In the genomic region with DNA sequence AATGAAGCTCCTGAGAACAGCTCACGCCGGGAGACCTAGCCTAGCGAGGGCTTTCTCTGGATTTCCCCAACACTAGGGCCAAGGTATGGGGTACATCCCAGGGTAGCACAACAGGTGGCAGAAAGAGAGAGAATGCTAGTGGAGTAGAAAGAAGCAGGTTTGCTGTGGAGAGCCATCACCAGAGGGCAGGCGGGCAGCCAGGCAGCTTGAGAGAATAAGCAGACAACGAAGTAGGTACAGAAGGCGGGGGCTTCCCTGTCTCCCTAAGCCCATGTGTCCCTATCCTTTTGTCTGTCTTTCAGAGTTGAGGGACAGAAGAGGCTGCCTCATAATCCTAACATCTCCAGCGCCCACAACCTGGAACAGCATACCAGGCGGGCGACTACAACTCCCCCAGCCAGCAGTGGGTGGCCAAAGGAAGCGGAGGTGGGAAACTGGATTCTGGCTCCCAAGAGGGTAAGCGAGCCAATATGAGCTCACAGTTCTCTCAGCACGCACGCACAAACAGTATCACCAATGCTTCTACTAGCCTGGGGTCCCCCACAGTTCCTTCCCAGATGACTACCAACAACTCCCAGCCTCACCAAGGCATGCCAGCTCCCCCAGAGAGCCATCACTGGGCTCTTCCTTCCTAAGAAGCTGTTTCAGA, we compare ENCODE assay signal across 8 mouse cellular contexts. TPM values are rescaled to one million over a fixed set of nuclear protein-coding genes. Genes with fewer than 3 reads are reported as not detected.
DNase-seq lines count a peak whose midpoint lies in the region; ATAC-seq and TF ChIP-seq lines count a peak whose summit lies in the region.

No protein-coding gene starts in this region.

- peaks cover 14% of the 10 kb centered on the region for H3K36me3 ChIP-seq in intestine, postnatal 0 days (ENCODE audit: control insufficient read depth, insufficient read depth)
- H3K36me3 ChIP-seq in neural tube, embryonic 15.5 days: no peaks in the 10 kb centered on the region

- H3K9me3 ChIP-seq in intestine, postnatal 0 days (ENCODE audit: control insufficient read depth): no peaks in the 10 kb centered on the region
- H3K9me3 ChIP-seq in neural tube, embryonic 15.5 days (replicated peaks): no peaks in the 10 kb centered on the region

- H3K4me1 ChIP-seq in embryonic fibroblast, embryonic 13.5 days (ENCODE audit: control insufficient read depth, insufficient read depth, low read length): peaks cover 20% of the 10 kb centered on the region
- peaks cover 25% of the 10 kb centered on the region for H3K4me1 ChIP-seq in intestine, postnatal 0 days (replicated peaks; ENCODE audit: control insufficient read depth, insufficient read depth, low read length)
- peaks cover 83% of the 10 kb centered on the region for H3K4me1 ChIP-seq in neural tube, embryonic 15.5 days

- ATAC-seq in intestine, postnatal 0 days: no peak
- ATAC-seq in neural tube, embryonic 15.5 days (ENCODE audit: low FRiP score): no peak

- H3K4me3 ChIP-seq in embryonic fibroblast, embryonic 13.5 days (ENCODE audit: insufficient read depth, low read length): peak overlapping the region; percentile 84; the same call in 1 of the 2 replicates
- peak overlapping the region; percentile 84 for H3K4me3 ChIP-seq in intestine, postnatal 0 days (ENCODE audit: low read depth, low read length)
- peak overlapping the region; percentile 77 for H3K4me3 ChIP-seq in neural tube, embryonic 15.5 days (replicated peaks)

- peak overlapping the region; percentile 75 for H3K4me2 ChIP-seq in intestine, postnatal 0 days (replicated peaks; ENCODE audit: low read depth)
- peak overlapping the region; percentile 70 for H3K4me2 ChIP-seq in neural tube, embryonic 15.5 days

- 87% methylated on average over 13 of the region's 13 CpGs for WGBS in intestine, postnatal 0 days
- 67% methylated on average over 13 of the region's 13 CpGs for WGBS in neural tube, embryonic 15.5 days

- 0 out of 2 replicates have a peak overlapping the region, but pooled peaks have one; percentile 68 for H3K9ac ChIP-seq in intestine, postnatal 0 days (ENCODE audit: low read depth, low read length)
- H3K9ac ChIP-seq in neural tube, embryonic 15.5 days (replicated peaks): peak overlapping the region; percentile 73; the same call in 1 of the 2 replicates

- intact Hi-C loops in left cerebral cortex, postnatal 14 days (cut with DNase I): no loop called here
- intact Hi-C loops in left cerebral cortex, postnatal 4 days (cut with DNase I): no loop called here

- peak overlapping the region; percentile 82; the same call in 1 of the 2 replicates for H3K27ac ChIP-seq in embryonic fibroblast, embryonic 13.5 days (ENCODE audit: insufficient read depth, low read length)
- peak overlapping the region; percentile 30; the same call in 1 of the 2 replicates for H3K27ac ChIP-seq in intestine, postnatal 0 days (ENCODE audit: low read depth, low read length)
- peak overlapping the region; percentile 98; the same call in 1 of the 2 replicates for H3K27ac ChIP-seq in neural tube, embryonic 15.5 days (replicated peaks)

- TF ChIP-seq CTCF in embryonic fibroblast, embryonic 13.5 days (IDR thresholded peaks at IDR 0.05; ENCODE audit: borderline replicate concordance, insufficient read depth, low read length): no peak
- TF ChIP-seq CTCF in intestine, postnatal 0 days (IDR thresholded peaks at IDR 0.05; ENCODE audit: low read depth): no peak

- H3K27me3 ChIP-seq in intestine, postnatal 0 days (replicated peaks; ENCODE audit: control insufficient read depth, insufficient read depth, low read length): no peaks in the 10 kb centered on the region
- H3K27me3 ChIP-seq in neural tube, embryonic 15.5 days (replicated peaks): no peaks in the 10 kb centered on the region

- DNase-seq in left cerebral cortex, postnatal 14 days (ENCODE audit: low spot score in 2 of 2): peak; percentile 44 to 51
- DNase-seq in left cerebral cortex, postnatal 4 days: no peak
- DNase-seq in embryo, embryonic 10.5 days (ENCODE audit: low spot score): no peak
- no peak for DNase-seq in kidney, postnatal 36 days
- no peak for DNase-seq in B cell, adult 2 months

- TF ChIP-seq POLR2A in embryonic fibroblast, embryonic 13.5 days (IDR thresholded peaks at IDR 0.05; ENCODE audit: low read depth, low read length): no peak

RNA-seq across cellular contexts. Expression of a gene that starts 19.6 kb away (rescaled TPM):
- 100 to 1,000 TPM; 106 to 114 TPM for total RNA-seq in left cerebral cortex, postnatal 14 days (2021)
- 100 to 1,000 TPM; 112 to 117 TPM for total RNA-seq in left cerebral cortex, postnatal 4 days (2021)
- polyA plus RNA-seq in embryonic fibroblast, embryonic 13.5 days (2011; ENCODE audit: insufficient read length, low read depth, missing spikeins): 13.8 and 18.6 TPM in 2 replicates
- 28.1 and 34.3 TPM in 2 replicates for polyA plus RNA-seq in intestine, postnatal 0 days (2015; fragmentation: Nextera tagmentation; extraction: Ambion mirVana)
- 57.9 and 58.9 TPM in 2 replicates for polyA plus RNA-seq in neural tube, embryonic 15.5 days (2015; fragmentation: Nextera tagmentation; extraction: Ambion mirVana)

Comparison
In these comparisons a context has a peak if more than half of its experiments do, and no peak if none do; other contexts are left out.
1. DNase-seq: peak in left cerebral cortex, postnatal 14 days (2 of 2); none in left cerebral cortex, postnatal 4 days (single experiment), embryo, embryonic 10.5 days (single experiment), kidney, postnatal 36 days (0 of 2) and B cell, adult 2 months (0 of 2).
2. H3K27ac ChIP-seq: peak in every context shown above with its lines; median percentile 98 in neural tube, embryonic 15.5 days; 82 in embryonic fibroblast, embryonic 13.5 days; 30 in intestine, postnatal 0 days.
3. Peak in every context shown above with its lines, with median percentiles within 50 percentile points of each other: H3K4me3 ChIP-seq.